Mouse (Mus musculus): ENCODE data around the gene Ssr1. TPM values are rescaled to one million over a fixed set of nuclear protein-coding genes. Genes with fewer than 3 reads are reported as not detected.

Ssr1 gene
- polyA plus RNA-seq, 1 experiment from 2014 or later, result 97.9 TPM

GRCm38 (mm10) chr13:38009721-38010408 is 15.8 kb upstream of the Ssr1 start:
- Histone ChIP-seq H3K4me2 (replicated peaks) (no peak overlapping the region), H3K4me3 (no peak overlapping the region), H3K27ac (replicated peaks) (no peak overlapping the region), H3K9ac (replicated peaks) (no peak overlapping the region), H3K4me1 (no peaks in the 10 kb centered on the region), H3K9me3 (no peaks in the 10 kb centered on the region), H3K27me3 (no peaks in the 10 kb centered on the region), H3K36me3 (no peaks in the 10 kb centered on the region)
- no peak for ATAC-seq (ENCODE audit: low FRiP score, low read depth)
- WGBS, result 91% methylated on average over 5 of the region's 5 CpGs

- no peak overlapping the region for H3K4me2 ChIP-seq (replicated peaks)
- no peak for ATAC-seq (ENCODE audit: low FRiP score, low read depth)
- no peaks in the 10 kb centered on the region for H3K9me3 ChIP-seq
- H3K4me1 ChIP-seq, result no peaks in the 10 kb centered on the region
- no peak overlapping the region for H3K9ac ChIP-seq (replicated peaks)
- no peaks in the 10 kb centered on the region for H3K36me3 ChIP-seq
- H3K27me3 ChIP-seq, result no peaks in the 10 kb centered on the region
- H3K27ac ChIP-seq (replicated peaks), result no peak overlapping the region
- 94% methylated on average over 2 of the region's 2 CpGs for WGBS
- H3K4me3 ChIP-seq, result no peak overlapping the region
Measured at GRCm38 (mm10) chr13:38007972-38008371, 14.0 kb upstream of the Ssr1 start.

GRCm38 (mm10) chr13:38002461-38002860 is 8.4 kb upstream of the Ssr1 start:
- no peaks in the 10 kb centered on the region for H3K27me3 ChIP-seq
- no peak overlapping the region for H3K27ac ChIP-seq (replicated peaks)
- H3K4me2 ChIP-seq (replicated peaks), result no peak overlapping the region
- 27% methylated on average over 1 of the region's 1 CpGs for WGBS
- H3K9me3 ChIP-seq, result no peaks in the 10 kb centered on the region
- no peaks in the 10 kb centered on the region for H3K36me3 ChIP-seq
- H3K4me3 ChIP-seq, result no peak overlapping the region
- no peaks in the 10 kb centered on the region for H3K4me1 ChIP-seq
- ATAC-seq (ENCODE audit: low FRiP score, low read depth), result no peak
- H3K9ac ChIP-seq (replicated peaks), result no peak overlapping the region

- Histone ChIP-seq H3K27ac (replicated peaks) (no peak overlapping the region), H3K4me1 (no peaks in the 10 kb centered on the region), H3K4me2 (replicated peaks) (no peak overlapping the region), H3K4me3 (no peak overlapping the region), H3K9ac (replicated peaks) (no peak overlapping the region), H3K27me3 (no peaks in the 10 kb centered on the region), H3K9me3 (no peaks in the 10 kb centered on the region), H3K36me3 (no peaks in the 10 kb centered on the region)
- WGBS, result 62% methylated on average over 3 of the region's 3 CpGs
- ATAC-seq (ENCODE audit: low FRiP score, low read depth), result no peak
Measured at GRCm38 (mm10) chr13:37999713-38000112, 5.7 kb upstream of the Ssr1 start.

- Histone ChIP-seq H3K27me3 (no peaks in the 10 kb centered on the region), H3K4me3 (peak overlapping the region; percentile 84), H3K4me2 (replicated peaks) (peak overlapping the region; percentile 65), H3K4me1 (peaks cover 14% of the 10 kb centered on the region; the same call in 1 of the 2 replicates), H3K27ac (replicated peaks) (peak overlapping the region; percentile 93), H3K36me3 (peaks cover 21% of the 10 kb centered on the region), H3K9me3 (no peaks in the 10 kb centered on the region), H3K9ac (replicated peaks) (peak overlapping the region; percentile 95)
- WGBS, result 22% methylated on average over 7 of the region's 7 CpGs
- ATAC-seq (ENCODE audit: low FRiP score, low read depth), result peak; percentile 64
Measured at GRCm38 (mm10) chr13:37994405-37994749, 360 bp upstream of the Ssr1 start.

GRCm38 (mm10) chr13:37993376-37993703 is 677 bp downstream of the Ssr1 start:
- H3K4me3 ChIP-seq, result peak overlapping the region; percentile 84
- no peaks in the 10 kb centered on the region for H3K27me3 ChIP-seq
- H3K27ac ChIP-seq (replicated peaks), result peak overlapping the region; percentile 93
- peak overlapping the region; percentile 65 for H3K4me2 ChIP-seq (replicated peaks)
- ATAC-seq (ENCODE audit: low FRiP score, low read depth), result no peak
- H3K9ac ChIP-seq (replicated peaks), result peak overlapping the region; percentile 95
- no peaks in the 10 kb centered on the region for H3K9me3 ChIP-seq
- peaks cover 14% of the 10 kb centered on the region; the same call in 1 of the 2 replicates for H3K4me1 ChIP-seq
- peaks cover 31% of the 10 kb centered on the region for H3K36me3 ChIP-seq
- WGBS, result under 1% methylated on average over 17 of the region's 17 CpGs

GRCm38 (mm10) chr13:37992638-37993371 is 1.2 kb downstream of the Ssr1 start:
- peak overlapping the region; percentile 95 for H3K9ac ChIP-seq (replicated peaks)
- no peak overlapping the region for H3K27ac ChIP-seq (replicated peaks)
- no peak for ATAC-seq (ENCODE audit: low FRiP score, low read depth)
- peak overlapping the region; percentile 65 for H3K4me2 ChIP-seq (replicated peaks)
- peaks cover 14% of the 10 kb centered on the region; the same call in 1 of the 2 replicates for H3K4me1 ChIP-seq
- peak overlapping the region; percentile 84 for H3K4me3 ChIP-seq
- no peaks in the 10 kb centered on the region for H3K9me3 ChIP-seq
- no peaks in the 10 kb centered on the region for H3K27me3 ChIP-seq
- H3K36me3 ChIP-seq, result peaks cover 37% of the 10 kb centered on the region
- 20% methylated on average over 10 of the region's 10 CpGs for WGBS

GRCm38 (mm10) chr13:37989701-37990100 is 4.3 kb downstream of the Ssr1 start:
- H3K27me3 ChIP-seq, result no peaks in the 10 kb centered on the region
- no peak overlapping the region for H3K9ac ChIP-seq (replicated peaks)
- 93% methylated on average over 8 of the region's 8 CpGs for WGBS
- no peak overlapping the region for H3K4me2 ChIP-seq (replicated peaks)
- H3K4me3 ChIP-seq, result no peak overlapping the region
- no peak for ATAC-seq (ENCODE audit: low FRiP score, low read depth)
- peaks cover 14% of the 10 kb centered on the region; the same call in 1 of the 2 replicates for H3K4me1 ChIP-seq
- H3K27ac ChIP-seq (replicated peaks), result no peak overlapping the region
- peaks cover 63% of the 10 kb centered on the region for H3K36me3 ChIP-seq
- no peaks in the 10 kb centered on the region for H3K9me3 ChIP-seq

GRCm38 (mm10) chr13:37986166-37986565 is 7.9 kb downstream of the Ssr1 start:
- H3K27ac ChIP-seq (replicated peaks), result no peak overlapping the region
- WGBS, result 87% methylated on average over 10 of the region's 10 CpGs
- H3K4me1 ChIP-seq, result no peaks in the 10 kb centered on the region
- no peak overlapping the region for H3K4me3 ChIP-seq
- H3K27me3 ChIP-seq, result no peaks in the 10 kb centered on the region
- H3K9ac ChIP-seq (replicated peaks), result no peak overlapping the region
- H3K36me3 ChIP-seq, result peaks cover 93% of the 10 kb centered on the region
- no peaks in the 10 kb centered on the region for H3K9me3 ChIP-seq
- H3K4me2 ChIP-seq (replicated peaks), result no peak overlapping the region
- no peak for ATAC-seq (ENCODE audit: low FRiP score, low read depth)

- Histone ChIP-seq H3K4me3 (no peak overlapping the region), H3K36me3 (peaks cover 84% of the 10 kb centered on the region), H3K9ac (replicated peaks) (no peak overlapping the region), H3K9me3 (no peaks in the 10 kb centered on the region), H3K4me2 (replicated peaks) (no peak overlapping the region), H3K27me3 (no peaks in the 10 kb centered on the region), H3K4me1 (no peaks in the 10 kb centered on the region), H3K27ac (replicated peaks) (no peak overlapping the region)
- no peak for ATAC-seq (ENCODE audit: low FRiP score, low read depth)
- WGBS, result 92% methylated on average over 5 of the region's 5 CpGs
Measured at GRCm38 (mm10) chr13:37981063-37981462, 13.0 kb downstream of the Ssr1 start.

- WGBS, result 91% methylated on average over 10 of the region's 10 CpGs
- Histone ChIP-seq H3K27ac (replicated peaks) (no peak overlapping the region), H3K9ac (replicated peaks) (no peak overlapping the region), H3K4me2 (replicated peaks) (no peak overlapping the region), H3K27me3 (no peaks in the 10 kb centered on the region), H3K9me3 (no peaks in the 10 kb centered on the region), H3K4me1 (no peaks in the 10 kb centered on the region), H3K4me3 (no peak overlapping the region), H3K36me3 (peaks cover 80% of the 10 kb centered on the region)
- no peak for ATAC-seq (ENCODE audit: low FRiP score, low read depth)
Measured at GRCm38 (mm10) chr13:37980346-37980745, 13.7 kb downstream of the Ssr1 start.

GRCm38 (mm10) chr13:37979506-37979905 is 14.5 kb downstream of the Ssr1 start:
- no peak for ATAC-seq (ENCODE audit: low FRiP score, low read depth)
- Histone ChIP-seq H3K4me1 (no peaks in the 10 kb centered on the region), H3K27ac (replicated peaks) (no peak overlapping the region), H3K4me3 (no peak overlapping the region), H3K27me3 (no peaks in the 10 kb centered on the region), H3K36me3 (peaks cover 77% of the 10 kb centered on the region), H3K9ac (replicated peaks) (no peak overlapping the region), H3K4me2 (replicated peaks) (no peak overlapping the region), H3K9me3 (no peaks in the 10 kb centered on the region)
- 93% methylated on average over 12 of the region's 12 CpGs for whole genome bisulfite sequencing

All from midbrain, embryonic 12.5 days (tissue).